Comparison of ENCODE assay signal across 16 mouse cellular contexts in genomic region chr19:46699011-46699481, GRCm38 (mm10). TPM values are rescaled to one million over a fixed set of nuclear protein-coding genes. Genes with fewer than 3 reads are reported as not detected.
DNase-seq lines count a peak whose midpoint lies in the region; ATAC-seq and TF ChIP-seq lines count a peak whose summit lies in the region.
"Had no signal": no experiment of that assay in that cellular context is flagged by ENCODE, and none has a peak within 500 bp of the region (broad histone marks: within the 10 kb centered on the region; RNA-seq: fewer than 3 reads in every experiment).

No protein-coding gene starts in this region.

- no peak overlapping the region for H3K27ac ChIP-seq in intestine, postnatal 0 days (ENCODE audit: low read depth, low read length)
- H3K27ac ChIP-seq: liver, embryonic 14.5 days had no signal

- 64% methylated on average over 10 of the region's 10 CpGs for WGBS in intestine, postnatal 0 days

- no peak for ATAC-seq in intestine, postnatal 0 days

- DNase-seq in layer of hippocampus, adult 9-11 months: peak; percentile 56
- DNase-seq in layer of hippocampus, postnatal 14 days (ENCODE audit: low spot score in 2 of 2): no peak
- peak; percentile 35 to 38 for DNase-seq in B cell, adult 2 months
- peak; percentile 64 for DNase-seq in NIH3T3 (ENCODE audit: low read depth)
- DNase-seq in natural killer cell, adult 2 months (ENCODE audit: low spot score in 2 of 2): peak; percentile 23 to 25
- no peak for DNase-seq in kidney, adult 11 months
- DNase-seq: cerebellum, adult 11 months; heart, adult 18-20 months had no signal

- H3K4me2 ChIP-seq in intestine, postnatal 0 days (replicated peaks; ENCODE audit: low read depth): no peak overlapping the region

- H3K9me3 ChIP-seq in intestine, postnatal 0 days (ENCODE audit: control insufficient read depth): no peaks in the 10 kb centered on the region
- H3K9me3 ChIP-seq: forebrain, embryonic 10.5 days had no signal

- TF ChIP-seq CTCF in intestine, postnatal 0 days (IDR thresholded peaks at IDR 0.05; ENCODE audit: low read depth): no peak

- no peaks in the 10 kb centered on the region for H3K4me1 ChIP-seq in intestine, postnatal 0 days (replicated peaks; ENCODE audit: control insufficient read depth, insufficient read depth, low read length)

- H3K36me3 ChIP-seq in intestine, postnatal 0 days (ENCODE audit: control insufficient read depth, insufficient read depth): no peaks in the 10 kb centered on the region; the same call in 1 of the 2 replicates

- no peak overlapping the region for H3K9ac ChIP-seq in intestine, postnatal 0 days (ENCODE audit: low read depth, low read length)
- H3K9ac ChIP-seq: liver, embryonic 14.5 days had no signal

- no peaks in the 10 kb centered on the region for H3K27me3 ChIP-seq in intestine, postnatal 0 days (replicated peaks; ENCODE audit: control insufficient read depth, insufficient read depth, low read length)

- H3K4me3 ChIP-seq in intestine, postnatal 0 days (ENCODE audit: low read depth, low read length): no peak overlapping the region
- H3K4me3 ChIP-seq: forebrain, embryonic 10.5 days had no signal

RNA-seq across cellular contexts. Expression of gene As3mt, which starts 8.2 kb away (rescaled TPM):
- total RNA-seq in layer of hippocampus, postnatal 14 days (2021): 10 to 100 TPM; 16.4 to 16.7 TPM
- 46.4 and 49.0 TPM in 2 replicates for polyA plus RNA-seq in intestine, postnatal 0 days (2015; fragmentation: Nextera tagmentation; extraction: Ambion mirVana)

RNA-seq across cellular contexts. Expression of gene Borcs7, which starts 9.3 kb away (rescaled TPM):
- 10 to 100 TPM; 18.7 to 21.2 TPM for total RNA-seq in layer of hippocampus, postnatal 14 days (2021)
- polyA plus RNA-seq in intestine, postnatal 0 days (2015; fragmentation: Nextera tagmentation; extraction: Ambion mirVana): 13.5 and 14.4 TPM in 2 replicates

RNA-seq across cellular contexts. Expression of gene Cyp17a1, which starts 26.1 kb away (rescaled TPM):
- not detected for total RNA-seq in layer of hippocampus, postnatal 14 days (2021)
- not detected in 2 replicates for polyA plus RNA-seq in intestine, postnatal 0 days (2015; fragmentation: Nextera tagmentation; extraction: Ambion mirVana)
- total RNA-seq: heart, adult 18-20 months; heart, postnatal 25 days; left cerebral cortex, postnatal 14 days had no signal
- polyA plus RNA-seq: forebrain, embryonic 10.5 days; intestine, embryonic 14.5 days; stomach, embryonic 14.5 days; urinary bladder, adult 2 months had no signal

Comparison
In these comparisons a context has a peak if more than half of its experiments do, and no peak if none do; other contexts are left out.
1. DNase-seq: peak in layer of hippocampus, adult 9-11 months (single experiment), B cell, adult 2 months (2 of 2), NIH3T3 (single experiment) and natural killer cell, adult 2 months (2 of 2); none in layer of hippocampus, postnatal 14 days (0 of 2) and kidney, adult 11 months (single experiment).